Mouse (Mus musculus) right cerebral cortex, postnatal 10 days (tissue): ENCODE data around the gene Ccdc148.

Experiments
- DNase-seq, 2 experiments: peaks; one replicate each; pipeline ENCODE4 v3.0.0; 2021; ENCODE audit warnings: low spot score in 2 of 2

The Ccdc148 gene

DNA sequence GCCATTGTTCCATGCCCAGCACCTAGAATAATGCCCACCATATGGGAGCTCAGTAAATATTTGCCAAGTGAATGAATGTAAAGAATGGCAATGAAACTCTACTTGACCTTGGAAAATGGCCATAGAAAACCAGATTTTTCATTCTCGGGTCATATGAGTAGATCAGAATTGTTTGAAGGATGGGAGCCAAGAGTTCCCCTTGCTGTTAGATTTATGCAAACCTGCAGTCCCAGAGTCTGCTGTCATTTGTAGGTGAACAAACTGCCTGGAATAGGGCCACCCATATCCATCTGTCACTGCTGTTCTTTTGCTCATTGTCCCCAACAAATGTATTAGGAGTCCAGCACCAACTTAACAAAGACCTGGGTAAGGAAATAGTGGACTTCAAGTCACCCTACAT lies 377.0 kb downstream of the Ccdc148 start:
- no peak for DNase-seq

DNA sequence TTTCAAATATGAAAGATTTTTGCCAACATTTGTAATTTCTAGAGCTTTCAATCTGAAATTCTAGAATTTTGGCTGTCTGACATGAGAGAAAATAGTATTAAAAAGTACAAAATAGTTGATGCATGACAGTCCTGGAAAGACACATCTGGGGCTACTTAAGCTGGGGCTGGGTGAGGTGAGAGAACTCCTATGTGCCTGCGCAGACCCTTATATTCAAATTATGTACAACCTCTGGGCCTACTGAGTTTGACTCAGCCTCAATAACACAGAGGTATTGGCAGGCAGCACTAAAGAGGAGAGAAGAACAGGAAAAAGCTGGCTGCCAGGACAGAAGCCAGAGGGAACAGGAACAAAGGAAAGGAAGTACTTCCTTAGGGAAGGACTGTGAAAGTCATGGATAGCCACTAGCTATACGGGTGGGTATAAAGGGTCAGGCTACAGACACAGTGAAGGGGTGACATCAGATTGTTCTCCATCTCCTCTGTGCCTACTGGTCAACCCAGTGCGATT lies 381.4 kb downstream of the Ccdc148 start:
- DNase-seq = no peak

DNA sequence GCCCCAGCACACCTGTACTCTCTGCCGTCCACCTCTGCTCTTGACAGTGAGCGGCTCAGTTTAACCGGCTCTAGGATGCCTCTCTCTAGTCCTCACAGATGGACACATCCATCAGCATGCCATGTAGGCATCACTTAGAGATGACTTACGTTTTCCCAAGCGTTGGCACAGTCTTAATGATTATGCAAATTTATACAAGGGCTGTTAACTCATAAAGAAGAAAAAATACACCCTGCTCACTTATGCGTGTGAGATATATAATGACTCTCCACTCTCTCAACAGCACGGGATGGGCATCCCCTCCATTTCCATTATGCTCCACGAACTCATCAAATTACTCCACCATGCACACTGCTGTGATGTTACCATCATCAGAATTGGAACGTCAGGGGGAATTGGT lies 386.6 kb downstream of the Ccdc148 start:
- DNase-seq = no peak
